Mouse (Mus musculus) T-helper 17 cell (primary cell): ENCODE data around the gene Rerg.

ENCODE experiments used
- in situ Hi-C, 2 experiments: fragments of 300-600 bp; cut with MboI, MseI; formaldehyde crosslinking; loops; 1 replicate in 1 of 2; 2 replicates in 1 of 2; pipeline ENCODE4 v1.15.1; 2025; ENCODE audit warnings: high pct_unique_total_duplicates in 2 of 2

The Rerg gene

DNA sequence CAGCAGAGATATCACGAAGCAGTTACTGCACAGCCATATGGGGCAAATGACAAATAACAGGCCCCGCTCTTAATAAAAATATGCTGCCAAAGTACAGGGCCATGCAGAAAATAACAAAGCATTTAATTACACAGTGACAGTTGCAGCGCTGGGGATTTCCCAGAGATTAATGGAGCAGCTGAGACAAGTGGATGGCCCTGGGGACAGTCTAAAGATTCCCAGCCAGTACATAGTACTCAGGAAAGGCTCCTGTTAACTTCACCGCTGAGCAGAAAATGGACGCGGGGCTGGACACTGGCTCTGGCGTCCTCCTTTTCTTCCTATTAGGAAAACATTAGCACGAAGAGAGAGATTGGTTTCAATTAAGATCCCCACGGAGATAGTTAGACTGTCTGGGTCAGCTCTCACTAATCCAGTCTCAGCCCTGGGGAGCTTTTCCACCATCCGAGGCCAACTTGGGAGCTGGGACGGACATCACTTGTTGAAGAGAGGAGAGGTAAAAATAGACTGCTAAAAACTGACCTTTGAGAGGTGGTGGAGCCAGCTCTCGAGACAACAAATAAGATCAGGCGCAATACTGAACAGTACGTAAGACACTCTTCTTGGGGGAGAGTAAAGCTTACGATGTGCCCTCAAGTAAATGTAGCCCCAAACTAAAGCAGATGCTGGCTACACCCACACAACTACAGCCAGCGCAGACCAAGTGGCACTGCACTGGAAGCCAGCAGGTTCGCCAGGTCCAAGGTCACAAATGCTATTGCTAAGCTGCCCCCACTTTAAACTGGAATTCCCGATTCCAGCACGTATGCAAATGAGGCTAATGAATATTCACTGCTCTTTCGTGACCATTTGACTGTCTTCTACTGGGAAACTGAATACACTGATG, 34.5 kb downstream of the Rerg start:
- in situ Hi-C loops = no loop called here

DNA sequence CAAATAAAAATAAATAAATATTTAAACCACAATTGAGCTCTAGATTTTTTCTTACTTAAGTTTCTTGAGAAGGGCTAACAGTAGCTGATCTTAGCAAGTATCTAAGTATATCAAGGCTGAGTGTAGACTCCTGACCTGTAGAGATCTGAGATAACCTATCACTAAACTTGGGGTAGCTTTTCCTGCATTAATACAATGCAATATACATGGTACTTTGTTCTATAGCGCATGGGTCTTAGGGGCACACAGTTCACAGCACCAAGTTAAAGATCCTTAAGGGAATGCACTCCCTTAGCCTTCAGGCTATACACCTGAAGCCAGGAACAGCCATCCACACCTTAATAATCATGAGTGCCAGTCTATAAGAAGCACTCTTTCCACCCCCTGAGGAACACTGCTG, 38.5 kb downstream of the Rerg start:
- in situ Hi-C loops = no loop called here

DNA sequence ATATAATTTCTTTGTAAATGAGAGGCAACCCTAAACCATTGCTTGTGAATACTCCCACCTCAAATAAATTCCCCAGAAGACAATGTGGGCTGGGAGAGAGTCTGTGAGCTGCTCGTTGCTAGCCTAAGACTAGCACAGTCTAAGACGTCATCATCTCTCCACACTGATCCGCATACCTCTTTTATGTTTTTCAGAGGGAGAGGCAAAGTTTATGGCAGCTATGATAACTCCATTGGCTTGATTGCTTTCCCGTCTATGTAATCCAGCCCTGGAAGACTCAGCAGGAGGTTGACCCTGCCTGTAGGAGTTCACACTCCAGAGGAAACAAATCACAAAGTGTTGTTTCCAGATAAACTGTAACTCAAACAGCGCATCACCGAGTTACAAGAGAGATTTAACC, 38.9 kb downstream of the Rerg start:
- in situ Hi-C loops = no loop called here

DNA sequence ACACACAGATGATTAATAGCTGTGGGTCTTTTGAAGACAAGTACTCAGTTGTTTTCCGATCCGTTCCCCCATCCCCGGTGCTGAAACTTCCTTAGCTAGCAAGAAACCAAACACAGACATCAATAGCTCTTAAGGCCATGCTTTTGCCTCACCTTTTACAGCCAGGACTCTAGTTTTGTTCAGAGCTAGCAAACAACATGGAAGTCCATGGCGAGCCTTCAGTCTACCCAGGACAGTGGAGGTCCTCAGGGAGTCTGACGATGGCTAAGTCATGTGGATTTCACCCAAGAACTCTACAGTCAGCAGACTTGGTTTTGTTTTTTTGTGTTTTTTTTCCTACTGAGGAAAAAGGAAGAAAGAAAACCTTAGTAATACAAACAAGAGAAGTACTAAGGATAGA, 43.4 kb downstream of the Rerg start:
- in situ Hi-C loops = no loop called here

DNA sequence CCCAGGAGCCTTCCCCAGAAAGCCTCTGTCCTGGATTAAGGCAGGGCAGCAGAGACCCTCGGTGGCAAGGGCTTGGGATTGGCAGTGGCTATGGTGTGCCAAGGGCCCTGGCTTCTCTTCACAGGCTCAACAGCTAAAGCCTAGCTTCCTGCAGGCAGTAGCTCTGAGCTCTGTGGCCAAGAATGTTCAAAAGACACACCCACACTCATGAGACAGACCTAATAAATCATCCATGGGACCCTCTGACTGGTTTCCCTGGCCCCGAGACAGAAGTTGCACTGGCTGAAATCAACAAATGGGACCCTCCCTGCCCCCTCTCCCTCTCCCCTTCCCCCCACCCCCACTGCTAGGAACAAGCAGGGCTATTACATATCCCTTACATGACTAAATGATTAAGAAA, 44.1 kb downstream of the Rerg start:
- in situ Hi-C loops = no loop called here

DNA sequence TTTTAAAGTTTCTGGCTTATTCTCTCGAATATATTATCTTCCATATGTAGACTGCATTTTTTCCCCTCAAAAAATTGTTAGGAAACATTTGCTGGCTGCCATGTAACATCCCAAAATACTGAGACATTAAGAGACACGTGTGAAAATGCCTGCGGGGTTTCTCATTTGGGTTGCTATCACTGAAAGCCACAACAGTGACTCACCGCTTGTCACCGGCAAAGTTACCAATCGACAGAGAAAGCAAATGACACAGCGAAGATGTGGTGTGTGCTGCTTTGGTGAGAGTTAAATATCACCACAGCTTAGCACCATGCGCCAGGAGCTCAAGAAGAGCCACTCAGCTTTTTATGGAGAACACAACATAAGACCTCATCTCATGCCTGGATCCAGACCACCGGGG, 44.9 kb downstream of the Rerg start:
- in situ Hi-C loops = no loop called here

DNA sequence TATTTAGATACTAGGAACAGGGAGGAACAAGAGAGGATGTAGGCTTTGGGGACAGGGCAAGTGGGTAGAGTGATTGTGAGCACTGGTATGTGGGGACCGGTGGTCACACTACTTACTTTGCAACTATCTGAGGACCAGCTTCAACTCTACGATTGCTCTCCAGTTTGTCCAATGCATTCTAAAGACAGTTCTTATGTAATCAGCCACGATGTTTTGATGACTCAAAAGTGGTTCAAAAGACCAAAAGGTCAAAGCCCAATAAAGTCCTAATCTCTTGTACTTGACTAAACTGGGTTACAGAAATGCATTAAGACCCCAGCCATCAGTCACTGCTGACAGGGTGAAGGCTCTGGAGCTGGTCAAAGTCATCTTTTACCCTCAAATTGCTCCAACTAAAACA, 45.3 kb downstream of the Rerg start:
- in situ Hi-C loops = no loop called here

DNA sequence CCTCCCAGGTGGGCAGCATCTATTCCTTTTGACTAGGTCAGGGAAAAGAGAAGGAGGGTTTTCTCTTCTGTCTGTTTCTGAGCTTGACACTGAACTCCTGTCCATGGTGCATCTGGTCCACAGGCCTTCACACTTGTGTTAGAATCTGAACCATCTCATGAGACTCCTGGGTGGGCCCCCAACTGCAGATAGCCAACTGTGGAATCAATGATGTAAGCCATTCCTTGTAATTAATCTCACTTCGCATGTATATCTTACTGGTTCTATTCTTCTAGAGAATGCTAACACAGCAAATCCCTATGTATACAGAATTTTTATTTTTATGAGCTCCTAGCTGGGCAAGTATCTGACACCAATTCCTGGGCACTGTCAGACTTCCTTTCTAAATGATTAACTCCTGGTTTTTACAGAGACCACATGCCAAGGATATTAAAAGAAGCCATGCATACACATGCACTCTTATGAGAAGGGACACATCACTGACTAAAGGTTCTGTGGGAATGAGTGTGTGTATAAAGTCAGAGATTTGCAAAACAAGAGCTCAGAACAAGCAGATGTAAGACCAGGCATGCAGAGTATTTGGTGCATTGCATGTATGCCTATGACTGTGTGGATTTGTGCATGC, 53.3 kb downstream of the Rerg start:
- in situ Hi-C loops = no loop called here

DNA sequence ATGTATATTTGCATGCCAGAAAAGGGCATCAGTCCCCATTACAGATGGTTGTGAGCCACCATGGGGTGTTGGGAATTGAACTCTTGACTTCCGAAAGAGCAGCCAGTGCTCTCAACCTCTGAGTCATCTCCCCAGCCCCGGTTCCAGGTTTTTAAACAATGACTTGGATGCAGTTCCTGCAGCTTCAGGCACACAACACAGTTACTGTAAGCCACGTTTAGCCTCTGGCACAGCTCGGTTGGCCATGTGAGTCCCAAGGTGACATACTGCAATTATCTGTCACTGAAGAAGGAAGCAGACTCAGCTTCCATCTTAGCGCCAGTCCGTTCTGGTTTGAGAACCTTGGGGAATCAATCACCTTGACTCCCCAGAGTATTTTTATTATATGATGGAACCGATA, 55.4 kb downstream of the Rerg start:
- in situ Hi-C loops = no loop called here

DNA sequence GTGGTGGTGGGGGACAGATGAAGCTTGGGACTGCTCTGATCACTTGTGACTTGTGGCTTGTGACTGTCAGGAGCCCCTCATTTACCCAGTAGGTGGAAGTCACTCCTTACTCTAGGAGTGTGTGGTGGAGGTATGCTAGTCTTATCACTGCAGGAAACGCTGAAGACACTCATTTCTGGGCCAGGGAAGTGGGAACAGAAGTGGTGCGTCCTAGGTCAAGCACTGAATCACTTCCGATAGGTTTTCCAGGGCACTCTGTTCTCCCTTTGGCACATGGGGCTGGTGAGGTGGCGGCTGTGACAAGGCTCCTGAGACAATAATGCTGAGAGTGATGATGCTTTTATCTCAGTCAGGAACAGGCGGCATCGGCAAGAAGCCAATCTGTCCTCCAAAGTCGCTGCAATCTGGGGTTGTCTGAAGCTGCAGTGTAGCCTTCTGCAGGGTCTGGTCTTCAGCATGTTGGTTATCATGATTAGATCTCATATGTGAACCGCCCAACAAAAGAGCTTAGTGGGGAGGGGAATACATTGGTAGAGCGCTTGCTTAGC, 59.0 kb downstream of the Rerg start:
- in situ Hi-C loops = no loop called here

DNA sequence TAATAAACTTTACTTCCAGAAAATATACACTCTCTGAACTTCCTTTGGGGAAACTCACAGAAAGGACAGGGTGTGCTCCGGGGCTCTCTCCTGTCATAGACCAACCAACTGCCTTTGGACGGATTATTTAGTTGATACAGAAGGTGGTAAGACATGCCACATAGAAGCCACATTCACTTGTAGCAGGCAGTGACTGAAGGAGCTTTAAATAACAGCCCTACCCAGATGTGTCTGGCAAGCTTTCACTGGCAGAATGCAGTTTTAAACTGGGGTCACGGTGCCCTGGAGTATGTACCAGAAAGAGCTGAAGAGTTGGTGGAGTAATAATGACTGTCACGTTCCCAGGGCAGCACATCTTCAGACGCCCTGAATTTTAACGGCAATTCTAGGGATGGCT, 59.5 kb downstream of the Rerg start:
- in situ Hi-C loops = no loop called here

DNA sequence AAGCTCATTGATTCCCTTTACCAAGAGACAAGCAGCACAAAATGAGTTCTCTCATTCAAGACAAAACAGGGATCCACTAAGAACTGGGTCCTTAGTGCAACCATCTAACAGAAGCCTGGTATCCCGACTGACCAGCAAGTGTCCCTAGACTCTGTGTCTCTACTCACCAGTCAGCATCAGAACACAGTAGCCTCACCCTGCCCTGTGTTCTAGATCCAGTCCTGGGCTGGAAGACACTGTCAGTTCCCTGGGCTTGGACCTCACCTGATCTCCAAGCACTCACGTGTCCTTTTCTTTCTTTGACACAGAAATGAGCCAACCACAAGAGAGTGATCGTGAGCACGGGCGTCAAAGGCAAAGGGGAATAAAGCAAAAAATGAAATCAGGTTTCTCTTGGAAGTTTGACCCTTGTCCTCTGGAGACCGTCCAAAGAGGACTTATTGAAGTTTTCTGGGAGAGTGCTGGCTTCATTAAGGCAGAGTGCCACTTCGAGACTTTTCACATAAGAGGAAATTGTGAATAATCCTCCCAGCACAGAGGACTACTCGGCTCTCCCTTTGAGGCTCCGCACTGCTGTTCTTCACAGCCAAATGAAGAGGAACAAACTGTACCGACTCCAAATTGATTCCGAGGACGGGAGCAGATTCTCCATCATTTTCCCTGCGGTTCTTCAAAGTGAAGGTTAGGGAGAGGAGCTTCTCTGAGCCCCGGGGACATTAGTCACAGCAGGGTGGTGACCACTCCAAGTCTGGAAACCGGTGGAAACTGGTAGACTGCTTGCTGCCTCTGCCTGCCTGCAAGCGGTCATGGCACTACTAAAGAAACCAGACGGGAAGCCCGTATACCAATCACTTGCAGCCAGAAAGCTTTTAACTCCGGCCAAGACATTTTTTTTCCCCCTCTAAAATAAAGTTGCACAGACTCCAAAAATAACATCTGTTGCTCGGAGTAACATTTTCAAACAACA, 60.2 kb downstream of the Rerg start:
- in situ Hi-C loops = no loop called here

DNA sequence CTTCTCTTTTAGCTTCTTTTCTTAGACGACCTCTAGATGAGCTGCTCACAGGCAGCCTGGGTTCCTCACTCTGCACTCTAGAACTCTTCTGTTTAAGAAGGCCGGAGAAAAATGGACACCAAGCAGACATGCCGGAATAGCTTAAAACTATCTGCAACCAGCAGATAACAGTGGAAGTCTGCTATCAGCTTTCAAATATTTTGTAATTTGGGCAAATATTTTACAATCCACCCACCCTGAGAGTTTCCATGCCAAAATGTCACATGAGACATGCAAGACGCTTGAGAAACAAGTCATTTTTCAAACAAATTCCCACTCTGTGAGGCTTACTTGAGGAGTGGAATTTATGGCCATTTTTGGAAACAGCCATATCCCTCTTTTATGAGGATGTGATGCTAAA, 65.0 kb downstream of the Rerg start:
- in situ Hi-C loops = no loop called here

DNA sequence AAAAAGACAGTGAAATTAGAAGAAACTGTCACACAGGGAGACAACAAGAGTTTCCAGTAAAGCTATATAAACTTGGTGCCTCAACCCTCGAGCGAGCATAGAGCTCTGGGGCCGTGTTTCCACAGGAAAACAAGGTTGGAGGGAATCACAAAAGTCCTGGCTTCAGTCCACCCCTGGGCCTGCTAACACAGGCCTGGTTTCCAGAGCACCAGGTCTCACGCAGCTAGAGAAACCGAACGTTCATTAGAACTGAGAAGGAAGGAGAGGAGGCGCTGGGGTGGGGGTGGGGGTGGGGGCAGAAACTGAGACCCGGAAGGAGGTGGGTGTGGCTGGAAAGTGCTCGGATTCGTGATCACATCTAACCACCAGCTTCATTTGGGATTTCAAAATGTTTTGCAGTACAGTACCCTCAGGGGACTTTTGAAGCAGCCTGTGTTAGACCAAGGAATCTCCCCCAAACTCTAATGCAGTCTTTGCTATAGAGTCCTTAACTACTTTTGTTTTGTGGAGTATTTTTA, 67.6 kb downstream of the Rerg start:
- in situ Hi-C loops = no loop called here

DNA sequence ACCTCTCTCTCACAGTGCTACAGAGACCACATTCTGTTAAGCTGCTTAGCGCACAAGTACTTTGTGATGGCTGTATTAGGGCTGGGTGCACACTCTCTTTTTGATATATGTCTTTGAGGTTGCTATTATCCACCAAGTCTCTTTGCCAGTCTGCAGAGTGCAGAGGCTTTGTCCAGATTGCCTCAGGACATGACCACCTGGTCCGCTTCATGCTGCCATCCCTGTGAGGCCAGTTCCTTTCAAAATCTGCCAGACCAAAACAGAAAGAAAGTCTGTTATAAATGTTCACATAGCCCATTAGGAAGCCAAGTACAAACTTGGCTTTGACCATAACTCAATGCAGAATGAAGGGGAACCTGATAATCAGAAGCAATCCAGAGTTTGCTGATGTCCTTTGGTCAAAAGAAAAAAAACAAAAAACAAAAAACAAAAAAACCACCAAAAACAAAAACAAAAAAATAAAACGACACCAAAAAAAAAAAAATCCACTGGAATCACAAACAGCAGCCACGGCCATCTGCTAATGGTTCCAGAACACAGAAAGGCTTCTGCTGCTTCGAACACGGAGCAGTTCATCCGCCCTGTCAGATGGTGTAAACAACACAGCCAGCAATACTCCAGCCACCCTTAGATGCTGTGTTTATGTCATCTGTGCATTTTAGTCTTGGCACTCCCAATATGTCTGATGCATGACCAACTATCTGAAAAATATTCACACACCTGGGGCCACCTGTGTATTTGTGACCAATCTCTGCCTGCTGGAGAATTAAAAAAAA, 68.2 kb downstream of the Rerg start:
- in situ Hi-C loops = no loop called here

DNA sequence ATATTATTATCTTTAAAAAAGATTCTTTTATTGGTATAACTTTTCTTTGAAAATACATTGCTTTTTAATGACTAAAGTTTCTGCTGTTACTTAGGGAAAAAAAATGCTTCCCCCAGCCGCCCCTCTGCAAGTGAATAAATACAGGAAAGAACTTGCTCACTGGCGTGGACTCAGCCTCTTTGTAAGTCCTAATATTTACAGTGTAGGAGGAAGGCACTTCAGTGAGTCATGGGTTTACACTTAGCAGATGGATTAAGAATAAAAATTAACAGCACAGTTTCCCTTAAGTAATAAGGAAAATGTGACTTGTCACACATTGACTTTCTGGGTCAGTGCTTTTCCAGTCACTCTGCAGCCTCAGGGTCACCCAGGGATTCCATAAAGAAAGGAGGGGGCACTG, 70.0 kb downstream of the Rerg start:
- in situ Hi-C loops = no loop called here

DNA sequence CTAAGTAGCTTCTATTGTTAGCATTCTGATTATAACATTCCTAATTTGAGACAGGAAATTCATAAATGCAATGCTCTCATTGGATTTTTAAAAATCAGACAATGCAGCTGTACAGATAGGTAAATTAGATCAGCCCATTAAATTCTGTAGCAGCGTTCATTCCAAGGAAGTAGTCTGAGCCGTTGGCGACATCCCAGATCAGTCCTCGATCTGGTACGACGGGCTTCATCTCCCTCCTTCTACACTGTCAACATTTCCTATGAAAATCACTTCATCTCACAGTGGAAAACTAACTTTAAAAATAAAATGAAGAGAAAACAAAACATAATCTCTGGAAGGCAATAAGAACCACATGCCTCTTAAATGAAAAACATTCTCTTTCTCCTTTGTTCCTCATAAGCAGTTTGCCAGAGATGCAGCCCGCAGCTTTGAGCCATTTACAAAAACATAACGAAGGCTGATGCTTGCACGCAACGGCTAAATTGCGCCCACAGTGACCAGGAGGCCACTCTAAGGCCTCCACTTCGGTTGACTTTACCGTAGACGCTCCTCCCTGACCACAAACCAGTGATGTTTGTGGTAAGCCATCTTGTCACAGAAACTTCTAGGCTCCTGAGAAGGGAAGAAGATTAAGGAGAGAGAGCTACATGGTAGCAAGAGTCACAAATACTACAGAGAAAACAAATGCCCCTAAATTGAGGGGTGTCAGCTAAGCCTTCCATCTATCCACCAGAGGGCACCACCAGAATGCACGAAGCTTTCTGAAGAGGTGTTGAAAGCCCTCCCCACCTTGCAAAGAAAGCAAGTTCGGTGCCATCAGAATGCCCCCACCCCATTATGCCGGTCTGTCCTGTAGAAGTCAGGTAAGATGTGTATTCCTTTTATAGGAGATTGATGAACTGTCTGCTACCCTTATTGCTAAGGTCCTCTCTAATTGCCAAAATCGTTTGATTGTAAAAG, 71.8 kb downstream of the Rerg start:
- in situ Hi-C loops = loop anchor here (5.0 kb wide), 2 partner anchors 69 to 74 kb away; partner anchors contain the start of gene Rerg (in 1 of the 2)

DNA sequence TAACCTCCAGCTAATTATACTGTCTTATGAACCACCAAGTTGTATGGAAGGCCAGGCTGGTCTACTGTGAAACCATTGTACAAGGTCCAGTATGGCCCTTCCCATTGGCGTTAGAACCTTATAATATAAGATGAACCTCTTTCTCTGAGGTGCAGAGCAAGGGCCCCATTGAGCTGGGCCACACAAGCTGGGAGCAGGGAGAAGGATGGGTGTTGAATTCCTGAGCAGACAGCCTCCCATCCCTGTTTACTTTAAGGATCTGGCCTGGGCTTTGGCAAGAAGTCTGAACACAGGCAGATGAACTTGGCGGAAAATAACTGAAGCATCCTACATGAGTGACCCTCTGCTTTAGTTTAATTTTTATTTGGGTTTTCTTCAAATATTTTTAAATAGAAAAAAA, 75.8 kb downstream of the Rerg start:
- in situ Hi-C loops = no loop called here

DNA sequence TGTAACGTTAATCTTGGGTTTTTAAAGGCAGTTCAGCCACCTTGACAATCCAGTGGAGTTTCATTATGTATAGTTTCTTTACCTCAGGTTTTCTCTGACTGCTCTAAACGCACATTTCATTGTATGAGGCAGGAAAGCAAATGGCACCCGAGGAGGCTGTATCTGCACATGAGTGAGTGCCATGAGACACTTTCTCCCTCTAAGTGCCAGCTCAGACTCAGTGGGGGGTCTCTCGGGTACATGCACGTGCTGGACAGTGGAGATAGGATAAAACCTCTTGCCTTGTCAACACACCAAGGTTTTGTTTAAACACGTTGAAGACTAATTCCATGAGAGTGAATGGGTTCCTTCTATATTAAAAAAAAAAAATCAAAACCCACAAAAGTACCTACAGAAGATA, 81.8 kb downstream of the Rerg start:
- in situ Hi-C loops = no loop called here

DNA sequence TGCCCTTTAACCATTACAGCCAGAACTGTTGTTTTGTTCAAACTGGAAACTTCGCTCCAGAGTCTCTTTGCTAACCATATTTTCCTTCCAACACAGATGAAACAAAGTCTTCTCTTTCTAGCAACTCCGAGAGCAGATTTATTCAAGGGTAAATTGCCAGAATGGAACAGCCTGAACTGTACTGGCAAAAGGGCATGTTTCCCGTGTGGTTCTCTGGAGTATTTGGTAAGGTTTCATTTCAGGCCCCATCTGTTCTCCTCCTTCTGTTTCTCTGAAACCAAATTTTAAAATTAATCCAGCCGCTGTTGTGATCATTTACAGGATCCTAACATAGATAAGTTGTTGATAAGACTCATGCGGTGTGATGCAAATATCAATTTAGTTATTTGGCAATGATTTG, 82.3 kb downstream of the Rerg start:
- in situ Hi-C loops = no loop called here
